Mouse (Mus musculus): ENCODE data around the gene Slc25a11.

GRCm38 (mm10) chr11:70654198-70654922, 7.1 kb upstream of the Slc25a11 start, which contains the start of gene Pfn1:
- no peak for TF ChIP-seq ZC3H11A (IDR thresholded peaks at IDR 0.05; ENCODE audit: borderline replicate concordance, low read depth, low read length)
- no peak for TF ChIP-seq MAFK (IDR thresholded peaks at IDR 0.05; ENCODE audit: insufficient read depth, low read depth, low read length)
- TF ChIP-seq ZNF384 (IDR thresholded peaks at IDR 0.05; ENCODE audit: low read depth, low read length) = no peak
- no peak for TF ChIP-seq CHD2 (IDR thresholded peaks at IDR 0.05; ENCODE audit: low read depth, low read length)
